Mouse (Mus musculus): ENCODE measurements around the gene Irs2.

DNA sequence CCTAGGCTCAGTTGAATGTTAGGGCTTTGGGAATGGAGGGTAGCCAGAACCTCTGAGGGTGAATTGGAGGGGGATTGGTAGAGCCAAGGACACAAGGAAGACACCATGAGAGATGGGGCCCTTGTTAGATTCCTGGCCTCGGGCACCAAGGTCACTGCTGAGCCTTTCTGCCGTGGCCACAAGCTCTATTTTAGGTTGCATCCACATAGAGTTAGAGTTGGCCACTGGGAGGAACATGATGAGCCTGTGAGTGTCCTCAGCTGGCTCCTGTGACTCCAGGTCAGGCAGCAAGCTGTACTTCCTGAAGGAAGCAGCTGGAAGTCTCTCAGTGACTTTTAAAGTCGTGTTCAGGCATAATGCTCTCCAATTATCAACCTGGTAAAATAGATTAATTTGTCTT, 16.6 kb upstream of the Irs2 start:
- TF ChIP-seq CTCF (IDR thresholded peaks at IDR 0.05; ENCODE audit: low read depth) (no peak), EP300 (IDR thresholded peaks at IDR 0.05; ENCODE audit: low read depth) (no peak)

Data from heart, postnatal 0 days (tissue).